Mouse (Mus musculus) inflammation-experienced regulatory T-cells, adult 6 months (primary cell): Measurements from ENCODE around the gene Myh14. TPM values are rescaled to one million over a fixed set of nuclear protein-coding genes. Genes with fewer than 3 reads are reported as not detected.

ENCODE experiments used
- ATAC-seq: one replicate; pipeline ENCODE4 v1.8.0; 2017
- polyA plus RNA-seq, 3 experiments: library from polyadenylated mRNA; unstranded; fragments of 100-300 nt; shearing (Covaris generic); gene quantifications; one replicate each; pipeline ENCODE4 v1.2.1; 2017

Myh14 gene
- polyA plus RNA-seq, 3 experiments from 2014 or later: not detected

DNA sequence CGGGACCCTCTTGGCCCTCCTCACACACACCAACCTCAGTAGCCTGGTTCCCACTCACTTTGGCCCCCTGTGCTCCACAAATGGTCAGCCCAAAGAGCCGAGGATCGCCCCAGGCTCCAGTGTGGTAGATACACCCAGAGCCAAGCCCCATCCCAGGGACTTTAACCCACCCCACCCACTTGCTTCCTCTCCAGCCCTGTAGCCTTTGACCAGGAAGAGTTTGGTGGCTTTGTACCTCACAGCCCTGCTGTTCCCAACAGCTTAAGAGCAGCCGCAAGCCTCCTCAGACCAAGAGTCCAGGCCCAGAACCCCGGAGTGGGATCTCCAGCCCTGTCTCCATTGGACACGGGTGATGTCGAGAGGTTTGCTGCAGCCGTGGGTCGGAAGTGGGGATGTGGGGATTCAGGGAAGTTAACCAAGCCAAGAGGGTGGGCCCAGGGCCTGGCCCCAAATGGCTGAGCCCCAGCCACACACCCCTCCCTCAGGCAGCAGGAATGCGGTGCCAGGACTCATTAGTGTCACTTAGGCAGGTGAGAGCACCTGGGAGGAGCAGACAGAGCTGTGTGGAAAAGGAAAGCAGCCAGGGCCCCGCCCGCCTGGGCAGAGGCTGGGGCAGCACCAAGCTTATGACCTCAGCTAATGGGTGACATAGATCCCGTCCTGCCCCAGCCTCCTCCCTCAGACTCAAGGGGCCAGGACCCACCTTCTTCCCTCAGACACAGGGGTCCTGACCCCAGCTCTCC is 2.5 kb downstream of the Myh14 start:
- no peak for ATAC-seq

DNA sequence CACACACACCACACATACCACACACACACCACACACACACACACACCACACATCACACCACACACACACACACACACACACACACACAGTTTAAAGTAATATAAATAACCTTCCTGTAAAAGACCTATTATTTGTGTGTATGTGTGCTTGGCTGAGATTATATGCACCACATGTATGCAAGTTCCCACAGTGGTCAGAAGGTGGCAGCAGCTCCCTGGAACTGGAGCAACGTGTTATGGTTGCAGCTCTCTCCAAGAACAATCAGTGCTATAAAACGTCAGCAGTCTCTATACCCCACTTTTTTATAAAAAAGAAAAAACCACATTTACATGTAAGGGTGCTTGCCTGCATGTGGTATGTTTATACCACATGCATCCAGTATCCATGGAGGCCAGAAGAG is 4.2 kb downstream of the Myh14 start:
- ATAC-seq: no peak

DNA sequence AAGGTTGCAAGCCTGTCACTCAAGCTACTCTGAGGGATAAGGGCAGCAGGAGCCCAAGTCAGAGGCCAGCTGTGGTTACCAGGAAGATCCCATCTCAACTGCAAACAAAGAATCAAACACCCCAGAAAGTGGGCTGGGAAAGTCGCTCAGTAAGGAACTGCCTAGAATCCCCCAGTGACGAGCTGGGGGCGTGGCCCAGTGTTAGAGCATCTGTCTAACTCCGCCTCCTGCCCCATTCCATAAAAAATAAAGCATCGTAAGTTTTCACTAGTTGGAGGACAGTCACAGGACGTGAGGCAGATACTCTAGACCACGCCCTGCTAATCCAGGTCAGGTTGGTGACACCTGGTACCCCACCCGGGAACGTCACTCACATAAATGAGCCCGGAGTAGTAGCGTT is 5.9 kb downstream of the Myh14 start:
- no peak for ATAC-seq

DNA sequence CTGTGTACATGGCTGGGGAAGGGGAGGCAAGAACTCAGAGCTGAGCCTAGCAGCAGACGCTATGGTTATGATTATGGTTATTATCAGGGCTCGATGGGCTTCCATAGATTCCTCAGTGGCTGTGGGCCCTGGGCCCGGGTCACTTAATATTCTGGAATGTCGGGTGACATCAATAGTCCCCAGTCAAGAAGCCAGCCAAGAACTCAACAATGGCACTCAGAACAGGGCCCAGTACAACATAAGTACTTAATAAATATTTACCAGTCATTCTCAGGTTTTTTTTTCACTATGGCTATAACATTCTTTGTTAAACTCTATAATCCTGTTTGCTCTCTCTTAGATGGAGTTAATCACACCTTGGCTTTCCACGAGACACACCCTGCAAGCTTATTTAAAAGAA is 7.1 kb downstream of the Myh14 start:
- no peak for ATAC-seq

DNA sequence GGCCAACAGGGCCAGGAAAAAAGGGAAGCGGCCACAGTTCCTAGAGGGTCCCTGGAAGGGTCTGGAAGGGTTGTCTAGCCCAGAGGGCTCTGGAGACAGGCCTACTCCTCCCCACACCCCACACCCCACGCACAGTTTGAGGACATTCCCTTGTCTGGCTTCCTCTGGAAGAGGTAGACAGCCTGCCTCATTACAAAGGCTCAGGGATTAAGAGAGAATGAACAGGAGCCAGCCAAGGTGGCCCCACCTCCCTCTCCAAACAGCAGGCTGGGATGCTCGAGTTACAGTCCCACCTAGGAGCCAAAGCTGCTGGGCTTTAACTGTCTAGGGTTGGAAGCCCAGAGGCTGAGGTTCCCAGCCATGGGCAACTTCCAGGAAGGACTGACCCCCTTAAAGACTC is 8.1 kb downstream of the Myh14 start:
- ATAC-seq: no peak

DNA sequence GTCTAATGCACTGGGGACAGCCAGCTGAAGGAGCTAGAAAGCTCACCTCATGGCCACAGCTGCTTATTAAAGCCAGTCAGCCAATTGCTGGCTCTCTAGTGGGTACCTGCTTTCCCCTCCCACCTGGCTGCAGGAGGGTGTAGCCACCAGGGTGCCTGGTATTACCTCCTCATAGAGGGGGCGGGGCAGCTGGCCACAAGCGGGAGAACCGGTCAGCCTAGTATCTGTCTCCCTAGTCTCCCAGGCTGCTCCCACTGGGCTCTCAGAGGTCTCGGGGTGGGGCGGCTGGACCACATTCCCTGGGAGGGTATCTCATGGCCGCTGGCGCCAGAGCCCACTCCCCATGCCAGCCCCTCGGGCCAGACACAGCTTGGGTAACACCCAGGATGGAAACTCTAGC is 8.5 kb downstream of the Myh14 start:
- no peak for ATAC-seq

DNA sequence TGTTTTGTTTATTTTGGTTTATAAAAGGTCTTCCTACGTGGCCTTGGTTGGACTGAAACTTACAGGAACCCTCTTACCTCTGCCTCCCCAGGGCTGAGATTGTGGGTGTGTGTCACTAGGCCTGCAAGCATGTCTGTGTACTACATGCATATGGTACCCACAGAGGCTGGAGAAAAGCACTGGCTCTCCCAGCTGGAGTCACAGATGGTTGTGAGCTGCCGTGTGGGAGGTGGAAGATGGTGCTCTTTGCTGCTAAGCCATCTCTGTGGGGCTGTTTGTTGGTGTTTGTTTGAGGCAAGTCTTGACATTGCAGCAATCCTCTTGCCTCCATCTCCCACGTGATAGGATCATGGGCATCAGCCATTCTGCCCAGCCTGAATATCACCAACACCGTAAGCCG is 9.4 kb downstream of the Myh14 start:
- no peak for ATAC-seq

DNA sequence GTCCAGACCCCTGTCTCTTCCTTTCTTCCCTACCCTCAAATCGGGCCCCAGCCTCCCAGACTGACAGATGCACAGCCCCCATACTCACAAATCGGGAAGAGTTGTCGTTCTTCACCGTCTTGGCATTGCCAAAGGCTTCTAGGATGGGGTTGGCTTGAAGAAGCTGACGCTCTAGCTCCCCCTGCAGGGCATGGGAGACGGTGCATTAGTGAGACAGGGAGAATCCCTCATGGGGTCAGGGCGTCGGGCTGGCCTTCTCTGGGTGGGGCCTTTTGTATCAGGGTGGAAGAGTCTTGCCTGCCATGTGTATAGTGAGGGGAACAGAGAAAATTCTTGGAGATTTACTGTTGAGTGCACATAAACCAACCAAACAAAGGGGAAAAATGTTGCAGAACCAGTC is 15.1 kb downstream of the Myh14 start:
- ATAC-seq: no peak

DNA sequence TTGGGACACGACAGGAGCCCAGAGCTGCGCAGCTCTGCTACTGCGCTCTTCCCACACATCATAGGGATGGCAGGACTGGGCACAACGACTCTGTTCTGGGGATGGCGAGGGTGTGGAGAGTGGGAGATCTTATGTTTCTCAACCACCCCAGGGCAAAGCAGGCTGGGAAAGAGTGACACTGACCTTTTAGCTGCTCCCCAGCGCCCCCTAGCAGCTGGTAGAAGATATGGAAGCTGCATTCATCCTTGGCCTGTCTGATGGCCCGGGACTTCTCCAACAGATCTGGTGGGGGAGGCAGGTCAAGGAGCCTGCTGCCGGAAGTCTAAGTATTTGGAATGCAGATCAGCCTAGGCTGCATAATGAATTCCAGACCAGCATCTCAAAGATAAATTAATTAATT is 16.9 kb downstream of the Myh14 start:
- no peak for ATAC-seq

DNA sequence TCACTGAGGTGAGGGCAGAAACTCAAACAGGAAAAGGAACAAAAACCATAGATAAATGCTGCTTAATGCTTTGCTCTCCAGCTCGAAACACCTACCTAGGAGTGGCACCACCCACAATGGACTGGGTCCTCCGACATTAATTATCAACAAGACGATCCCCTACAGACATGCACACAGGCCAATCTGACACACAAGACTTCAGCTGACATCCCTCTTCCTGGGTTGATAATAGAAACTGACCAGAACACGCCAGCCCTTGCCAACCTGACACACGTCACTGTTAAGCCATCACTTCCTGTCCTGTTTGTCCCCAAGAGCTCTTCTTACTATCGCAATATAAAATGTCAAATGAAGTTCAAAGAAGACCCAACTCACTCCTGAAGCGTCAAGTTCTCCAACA is 19.2 kb downstream of the Myh14 start:
- ATAC-seq: no peak

DNA sequence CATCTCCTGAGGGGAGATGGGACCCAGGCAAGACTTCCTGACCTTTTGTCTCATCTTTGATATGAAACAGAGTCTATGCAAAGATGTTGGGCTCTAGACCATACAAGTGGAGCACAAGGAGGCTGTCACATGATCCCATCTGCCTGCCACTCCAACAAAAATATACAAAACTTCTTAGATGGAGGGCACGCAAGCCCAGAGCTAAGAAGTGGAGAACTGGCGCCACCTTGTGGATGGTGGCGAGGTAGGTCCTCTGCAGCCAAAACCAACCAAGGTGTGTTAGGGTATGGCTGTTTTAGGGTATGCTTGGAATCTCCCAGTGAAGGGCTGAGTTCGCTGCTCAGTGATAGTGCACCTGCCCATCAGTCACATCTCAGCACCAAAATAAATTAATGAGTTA is 20.7 kb downstream of the Myh14 start:
- no peak for ATAC-seq

DNA sequence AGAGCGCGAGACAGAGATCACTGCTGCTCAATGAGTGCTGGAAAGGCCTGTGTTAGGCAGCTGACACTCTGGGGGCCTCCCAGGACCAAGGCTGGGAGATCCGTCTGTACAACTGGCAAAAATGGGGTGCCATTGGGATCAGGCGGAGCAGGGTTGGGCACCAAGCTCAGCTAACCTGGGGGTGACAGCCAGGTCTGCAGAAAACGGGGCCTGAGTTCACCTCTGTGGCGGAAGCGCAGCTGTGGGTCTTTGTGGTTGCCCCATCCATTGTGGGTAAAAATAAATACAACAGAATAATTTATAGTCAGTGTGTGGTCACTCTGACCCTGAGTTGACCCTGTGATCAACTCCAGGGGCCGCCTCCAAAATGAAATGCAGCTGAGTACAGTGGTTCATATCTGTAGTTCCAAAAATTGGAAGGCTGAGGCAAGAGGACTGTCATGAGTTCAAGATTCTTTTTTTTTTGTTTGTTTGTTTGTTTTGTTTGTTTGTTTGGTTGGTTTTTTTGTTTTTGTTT is 21.5 kb downstream of the Myh14 start:
- no peak for ATAC-seq

DNA sequence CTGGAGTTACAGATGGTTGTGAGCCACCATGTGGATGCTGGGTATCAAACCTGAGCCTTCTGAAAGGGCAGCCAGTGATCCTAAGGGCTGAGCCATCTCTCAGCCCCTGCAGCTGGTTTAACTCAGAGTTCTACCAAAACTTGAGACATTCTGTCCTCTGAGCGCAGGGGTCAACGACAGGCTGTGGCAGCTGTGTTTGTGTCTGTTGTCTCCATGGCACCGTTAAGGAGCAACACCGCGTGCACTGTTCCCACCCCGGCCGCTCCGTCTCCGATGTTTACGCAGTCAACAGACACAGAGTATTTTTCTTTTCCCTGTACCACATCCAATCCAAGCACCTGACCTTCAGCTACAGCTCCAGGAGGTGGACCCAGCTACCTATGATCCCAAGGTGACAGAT is 22.9 kb downstream of the Myh14 start:
- no peak for ATAC-seq

DNA sequence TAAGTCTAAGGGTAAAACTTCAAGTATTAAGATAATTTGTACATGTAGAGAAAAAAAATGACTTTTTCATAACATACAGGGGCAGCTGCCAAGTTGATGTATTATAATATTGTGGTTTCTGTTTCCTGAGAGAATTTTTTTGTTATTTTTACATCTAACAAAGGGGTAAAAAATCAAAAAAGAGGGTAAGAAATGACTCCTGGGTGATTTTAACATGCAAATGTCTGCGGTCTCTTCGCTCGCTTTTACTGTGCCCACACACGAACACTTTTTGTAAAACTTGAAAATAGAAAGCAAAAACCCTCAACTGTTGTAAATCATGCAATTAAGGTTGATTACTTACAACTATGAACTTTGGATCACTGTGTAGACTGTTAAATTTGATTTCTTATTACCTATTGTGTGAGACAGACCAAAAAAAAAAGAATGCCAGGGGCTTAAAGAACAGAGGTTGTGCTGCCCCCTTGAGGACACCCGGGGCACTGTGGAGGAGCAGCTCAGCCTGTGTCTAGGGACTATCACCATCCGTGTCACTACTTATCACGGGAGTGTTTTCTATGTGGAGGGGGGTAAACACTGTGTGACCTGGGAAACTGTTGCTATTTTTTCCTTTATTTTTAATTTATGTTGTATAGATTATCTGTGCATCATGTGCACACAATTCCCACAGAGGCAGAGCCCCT is 23.5 kb downstream of the Myh14 start:
- peak; percentile 60 for ATAC-seq

DNA sequence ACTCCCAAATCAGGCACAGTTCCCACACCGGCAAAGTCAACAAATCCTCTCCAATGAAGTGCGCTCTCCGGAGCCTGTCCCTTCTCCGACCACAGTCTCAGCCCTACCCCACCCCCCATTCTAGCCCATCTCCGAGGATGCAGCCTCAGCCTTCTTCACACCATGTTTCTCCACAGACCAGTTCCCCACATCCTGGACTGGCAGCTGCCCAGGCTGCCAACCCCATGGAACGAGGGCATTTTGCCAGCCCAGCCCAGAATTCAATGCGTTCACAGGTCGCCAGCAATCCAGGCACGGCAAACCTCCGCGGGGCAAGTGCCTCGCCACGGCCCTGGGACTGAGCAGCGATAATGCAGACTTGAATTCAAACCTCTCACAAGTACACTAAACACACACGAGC is 24.7 kb downstream of the Myh14 start:
- no peak for ATAC-seq

DNA sequence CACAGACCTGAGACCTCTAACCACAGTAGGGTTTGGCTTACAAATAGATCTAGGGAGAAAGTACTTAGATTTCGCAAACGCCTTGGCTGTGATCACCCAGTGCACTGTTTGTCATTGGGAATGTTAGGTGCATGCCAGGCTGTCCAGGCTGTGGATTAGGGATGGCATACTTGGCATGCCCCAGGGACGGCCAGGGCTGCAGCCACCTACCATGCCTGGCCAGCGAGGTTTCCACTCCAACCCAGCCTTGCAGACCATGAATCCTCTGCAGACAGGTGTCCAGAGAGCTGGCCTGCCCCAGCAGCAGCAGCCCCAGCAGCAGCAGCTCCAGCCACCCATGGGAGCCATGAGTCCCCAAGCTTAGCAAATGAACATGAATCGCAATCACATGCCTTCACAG is 25.4 kb downstream of the Myh14 start:
- no peak for ATAC-seq

DNA sequence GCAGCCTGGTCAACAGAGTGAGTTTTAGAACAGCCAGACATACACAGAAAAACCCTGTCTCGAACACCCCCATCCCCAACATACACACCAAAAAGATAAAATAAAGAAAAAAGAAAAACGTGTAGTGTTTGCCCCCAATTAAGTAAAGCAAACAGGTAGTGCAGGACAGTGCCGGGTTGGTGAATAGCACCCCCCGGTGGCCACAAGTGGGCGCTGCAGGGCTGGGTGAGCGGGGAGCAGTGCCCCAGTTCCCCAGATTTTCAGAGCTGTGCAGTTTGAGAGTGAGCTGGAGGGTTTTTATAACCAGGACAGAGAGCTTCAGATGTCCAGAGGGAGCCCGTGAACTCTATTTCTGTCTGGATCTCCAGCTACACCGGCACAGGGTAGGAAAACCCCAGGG is 28.8 kb downstream of the Myh14 start:
- ATAC-seq: no peak

DNA sequence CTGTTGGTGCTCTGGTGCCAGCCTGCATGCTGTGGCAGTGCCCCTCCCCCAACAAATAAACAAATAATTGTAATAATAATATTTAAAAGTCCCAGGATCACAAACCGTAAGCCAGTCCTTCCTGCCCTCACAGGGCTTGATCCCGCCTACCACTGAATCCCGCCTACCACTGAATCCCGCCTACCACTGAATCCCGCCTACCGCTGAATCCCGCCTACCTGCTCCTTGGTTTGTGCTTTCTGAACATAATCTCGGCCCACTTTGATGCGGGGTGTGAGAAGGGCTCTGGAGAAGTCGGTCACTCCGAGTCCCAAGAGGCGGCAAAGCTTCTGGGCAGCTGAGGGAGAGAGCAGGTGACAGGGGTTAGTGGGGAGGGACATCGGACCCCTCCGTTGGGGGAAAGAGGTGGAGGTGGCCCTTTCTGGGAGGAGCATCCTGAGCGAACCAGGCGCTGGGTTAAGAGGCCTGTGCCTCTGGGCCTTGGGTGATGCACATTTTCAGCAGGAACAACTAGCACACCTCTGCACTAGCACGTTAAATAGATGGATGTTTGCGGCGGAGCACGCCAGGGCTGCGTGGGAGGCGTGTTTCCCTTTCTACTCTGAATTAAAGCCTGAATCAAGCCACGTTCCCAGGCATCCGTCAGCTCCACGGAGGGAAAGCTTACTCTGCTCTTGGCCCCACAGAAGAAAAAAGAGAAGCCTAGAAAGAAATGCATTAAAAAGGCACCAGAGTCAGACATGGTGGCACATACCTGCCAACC is 29.6 kb downstream of the Myh14 start:
- ATAC-seq: no peak

DNA sequence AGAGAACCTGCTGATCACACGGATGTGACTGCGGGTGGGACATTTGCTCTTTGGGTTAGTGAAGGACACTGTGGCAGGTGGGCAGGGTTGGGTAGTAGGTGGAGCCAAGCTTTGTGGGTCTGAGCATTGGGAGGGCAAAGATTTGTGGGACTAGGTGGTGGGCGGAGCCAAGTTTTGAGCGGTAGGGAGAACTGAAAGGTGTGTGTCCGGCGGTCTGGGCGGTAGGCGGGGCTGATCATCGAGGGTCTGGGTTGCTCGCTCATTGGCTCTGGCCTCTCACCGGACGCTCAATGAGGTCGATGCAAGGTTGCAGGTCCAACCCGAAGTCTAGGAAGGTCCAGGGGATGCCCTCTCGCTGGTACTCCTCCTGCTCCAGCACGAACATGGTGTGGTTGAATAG is 32.0 kb downstream of the Myh14 start:
- no peak for ATAC-seq

DNA sequence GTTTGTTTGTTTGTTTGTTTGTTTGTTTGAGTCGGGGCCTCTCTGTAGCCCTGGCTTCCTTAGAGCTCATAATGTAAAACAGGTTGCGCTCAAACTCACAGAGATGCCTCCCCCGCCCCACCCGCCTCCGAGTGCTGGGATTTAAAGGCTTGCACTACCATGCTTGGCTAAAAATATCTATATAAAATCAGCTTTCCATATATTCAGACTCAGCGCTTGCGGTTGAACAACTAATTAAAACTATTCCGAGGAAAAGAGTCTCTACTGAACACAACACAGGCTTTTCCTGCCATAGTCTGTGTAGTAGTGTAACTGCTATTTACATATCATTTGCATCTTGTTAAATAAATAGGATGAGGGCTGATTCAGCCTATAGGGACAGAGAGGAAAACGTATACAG is 34.0 kb downstream of the Myh14 start:
- ATAC-seq: no peak

DNA sequence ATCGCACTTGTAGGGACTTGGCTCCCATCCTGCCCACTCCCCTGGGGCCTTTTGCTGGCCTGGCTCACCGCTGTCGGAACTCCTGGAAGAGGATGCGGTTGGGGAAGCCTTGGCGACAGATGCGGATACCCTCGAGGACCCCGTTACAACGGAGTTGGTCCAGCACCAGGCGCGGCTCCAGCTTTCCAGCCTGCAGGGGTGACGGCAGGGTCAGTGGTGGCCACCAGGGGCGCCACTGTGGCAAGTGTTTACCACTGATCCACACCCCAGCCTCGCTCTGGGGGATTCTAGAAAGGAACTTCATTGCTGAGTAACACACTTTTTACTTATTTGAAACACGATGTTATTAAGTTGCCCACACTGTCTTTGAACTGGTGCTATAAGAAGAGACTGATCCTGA is 37.2 kb downstream of the Myh14 start:
- ATAC-seq: no peak

DNA sequence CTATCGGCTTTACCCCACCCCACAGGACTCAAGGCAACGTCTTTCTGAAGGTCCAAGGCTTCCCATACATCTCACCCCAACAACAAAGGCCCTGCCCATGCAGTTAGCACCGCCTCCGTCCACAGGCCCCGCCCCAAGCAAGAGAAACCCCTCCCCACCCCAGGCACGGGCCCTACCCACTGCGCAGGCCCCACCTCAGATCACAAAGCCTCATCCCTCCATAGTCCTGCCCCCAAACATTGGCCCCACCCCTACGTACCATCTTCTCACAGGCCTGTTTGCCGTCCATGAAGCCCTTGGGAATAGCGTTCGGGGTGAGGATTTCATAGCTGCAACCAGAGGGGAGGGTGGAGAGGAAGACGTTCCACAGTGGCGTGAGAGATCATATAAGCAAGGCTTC is 38.0 kb downstream of the Myh14 start:
- no peak for ATAC-seq

DNA sequence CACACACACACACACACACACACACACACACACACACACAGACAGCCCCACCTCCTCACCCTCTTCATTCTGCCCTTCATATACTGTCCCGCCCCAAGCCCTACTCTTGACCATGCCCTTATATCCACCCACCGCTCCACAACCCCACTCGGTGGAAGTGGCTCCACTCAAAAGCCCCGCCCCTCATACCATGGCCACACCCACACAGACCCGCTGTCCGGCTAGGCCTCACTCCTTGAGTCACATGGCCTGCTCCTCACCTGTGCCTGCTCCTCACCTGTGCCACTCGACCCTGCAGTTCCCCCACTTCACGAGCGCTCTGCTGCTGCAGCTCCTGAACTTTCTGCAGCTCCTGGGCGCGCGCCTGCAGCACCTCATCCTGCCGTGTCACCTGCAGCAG is 40.2 kb downstream of the Myh14 start:
- ATAC-seq: no peak
